Mouse (Mus musculus) cortical plate, adult 2 months (tissue): ENCODE data around the gene Mta1.

ENCODE experiments used
- CTCF ChIP-seq: fragments of 200-500 bp; IDR thresholded peaks from 2 replicates; pipeline ENCODE4 v1.5.1; 2011; ENCODE audit warnings: mild to moderate bottlenecking, control low read depth, low read length; ENCODE audit not compliant: insufficient read depth; ENCODE audit errors: extremely low read depth
- POLR2A ChIP-seq: fragments of 200-500 bp; IDR thresholded peaks from 2 replicates; pipeline ENCODE4 v1.6.1; 2011; ENCODE audit warnings: mild to moderate bottlenecking, low read length, control low read depth; ENCODE audit not compliant: insufficient read depth; ENCODE audit errors: extremely low read depth

DNA sequence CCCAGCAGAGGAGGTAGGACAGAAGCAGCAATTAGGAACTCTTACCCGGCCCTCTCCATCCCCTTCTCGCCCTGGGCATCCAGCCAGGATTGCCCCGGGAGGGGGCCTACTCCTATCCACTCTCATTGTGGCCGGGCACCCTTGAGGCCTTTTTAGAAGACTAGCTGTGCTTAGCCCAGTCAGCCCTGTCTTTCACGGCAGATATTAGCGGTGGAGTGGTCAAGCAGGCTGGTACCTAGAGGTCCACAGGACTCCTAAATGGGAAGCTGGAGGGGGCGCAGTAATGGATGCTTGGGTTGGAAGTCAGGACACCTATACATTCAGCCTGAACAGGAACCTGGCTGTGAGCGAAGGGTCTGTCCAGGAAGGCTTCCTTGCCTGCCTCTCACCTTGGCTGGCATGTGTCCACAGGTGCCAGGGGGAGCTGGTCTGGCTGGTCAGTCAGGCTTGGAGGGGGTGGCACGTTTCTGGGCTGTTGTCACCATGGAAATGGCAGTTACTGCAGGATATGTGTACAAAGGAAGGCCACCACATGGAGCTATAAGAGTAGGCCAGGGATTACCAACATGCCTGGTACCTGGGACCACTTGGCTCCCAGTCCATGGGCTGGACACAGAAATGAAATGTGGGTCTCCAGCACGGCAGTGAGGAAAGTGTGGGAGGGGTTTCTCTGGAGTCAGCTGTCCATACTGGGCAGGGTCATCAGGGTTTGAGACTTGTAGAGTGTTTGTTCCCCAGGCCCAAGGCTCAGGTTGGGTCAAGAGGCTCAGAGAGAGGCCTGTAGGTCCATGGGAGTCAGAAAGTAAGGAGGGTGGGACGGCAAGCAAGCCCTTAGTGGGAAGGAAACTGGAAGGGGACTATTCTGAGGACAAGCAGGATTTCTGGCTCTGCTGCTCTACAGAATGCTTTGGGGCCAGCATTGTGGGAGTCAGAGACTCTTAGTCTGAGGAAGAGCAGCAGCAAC lies 41.1 kb downstream of the Mta1 start:
- no peak for TF ChIP-seq CTCF
- no peak for TF ChIP-seq POLR2A
